Mouse (Mus musculus) brain, embryonic 14.5 days (tissue): ENCODE results near the gene Gm6904. TPM values are rescaled to one million over a fixed set of nuclear protein-coding genes. Genes with fewer than 3 reads are reported as not detected.

Experiments used
- DNase-seq: peaks from one replicate; pipeline ENCODE4 v3.0.0-alpha.2; 2011; ENCODE audit warnings: low read depth
- CTCF ChIP-seq: fragments of 200-500 bp; IDR thresholded peaks from 2 replicates; pipeline ENCODE4 v1.5.1; 2012; ENCODE audit warnings: inconsistent platforms, mild to moderate bottlenecking, moderate library complexity, borderline replicate concordance; ENCODE audit not compliant: insufficient read depth, insufficient read length; ENCODE audit errors: extremely low read depth
- POLR2A ChIP-seq: fragments of 200-500 bp; IDR thresholded peaks from 2 replicates; pipeline ENCODE4 v1.6.1; 2012; ENCODE audit warnings: mild to moderate bottlenecking, inconsistent platforms, borderline replicate concordance; ENCODE audit not compliant: poor library complexity, insufficient read depth, insufficient read length, severe bottlenecking; ENCODE audit errors: extremely low read depth
- polyA plus RNA-seq: library from polyadenylated mRNA; depleted of rRNA; stranded (reverse); fragments of >200 nt; gene quantifications from 2 replicates; pipeline ENCODE4 v1.2.3, GENCODE M21; 2012; rRNA removed

Gene Gm6904
- polyA plus RNA-seq, 1 experiment = not detected

DNA sequence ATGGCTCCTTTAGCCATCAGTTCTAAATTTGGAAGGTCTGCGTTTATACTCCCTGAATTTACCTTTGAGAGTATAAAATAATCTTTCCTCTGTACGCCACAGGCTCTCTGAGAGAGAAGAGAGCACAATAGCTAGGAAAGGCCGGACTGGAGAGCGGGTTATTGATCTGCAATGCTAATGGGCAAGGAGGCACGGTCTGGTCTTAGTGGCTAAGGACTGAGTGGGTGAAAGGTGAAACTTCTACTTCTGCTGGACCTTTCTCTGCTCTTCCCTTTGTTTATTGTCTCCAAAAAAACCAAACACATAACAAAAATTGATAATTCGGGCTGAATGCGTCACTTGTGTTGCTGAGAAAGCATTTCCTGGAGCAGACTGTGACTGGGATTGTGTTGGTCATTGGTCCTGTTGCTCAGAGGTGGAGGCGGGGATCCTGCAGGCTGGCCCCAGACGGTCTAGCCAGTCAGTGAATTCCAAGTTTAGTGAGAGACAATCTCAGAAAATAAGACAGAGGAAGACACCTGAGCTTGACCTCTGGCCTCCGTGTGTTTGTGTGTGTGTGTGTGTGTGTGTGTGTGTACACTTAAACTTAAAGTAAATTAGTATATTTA, 53.9 kb downstream of the Gm6904 start:
- DNase-seq = no peak
- no peak for TF ChIP-seq POLR2A
- TF ChIP-seq CTCF = no peak

DNA sequence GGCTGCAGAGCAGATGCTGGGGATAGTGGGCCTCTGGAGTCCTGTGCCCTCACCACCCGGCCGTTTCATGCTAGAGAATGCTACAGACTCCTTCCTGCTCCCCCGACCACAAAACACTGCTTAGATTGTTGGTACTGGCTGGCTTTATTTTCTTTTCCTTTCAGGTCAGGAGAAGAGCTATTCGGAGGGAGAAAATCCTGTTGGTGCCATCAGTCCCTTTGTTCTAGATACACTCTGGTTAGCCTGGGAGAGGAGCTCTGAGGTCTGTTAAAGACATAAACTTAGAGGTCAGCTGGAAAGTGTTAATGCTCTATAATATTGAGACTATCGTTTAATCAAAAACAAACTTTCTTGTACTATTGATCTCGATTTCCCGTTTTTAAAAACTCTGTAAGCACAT, 54.6 kb downstream of the Gm6904 start:
- peak; percentile 28 for DNase-seq
- TF ChIP-seq CTCF = no peak
- no peak for TF ChIP-seq POLR2A

DNA sequence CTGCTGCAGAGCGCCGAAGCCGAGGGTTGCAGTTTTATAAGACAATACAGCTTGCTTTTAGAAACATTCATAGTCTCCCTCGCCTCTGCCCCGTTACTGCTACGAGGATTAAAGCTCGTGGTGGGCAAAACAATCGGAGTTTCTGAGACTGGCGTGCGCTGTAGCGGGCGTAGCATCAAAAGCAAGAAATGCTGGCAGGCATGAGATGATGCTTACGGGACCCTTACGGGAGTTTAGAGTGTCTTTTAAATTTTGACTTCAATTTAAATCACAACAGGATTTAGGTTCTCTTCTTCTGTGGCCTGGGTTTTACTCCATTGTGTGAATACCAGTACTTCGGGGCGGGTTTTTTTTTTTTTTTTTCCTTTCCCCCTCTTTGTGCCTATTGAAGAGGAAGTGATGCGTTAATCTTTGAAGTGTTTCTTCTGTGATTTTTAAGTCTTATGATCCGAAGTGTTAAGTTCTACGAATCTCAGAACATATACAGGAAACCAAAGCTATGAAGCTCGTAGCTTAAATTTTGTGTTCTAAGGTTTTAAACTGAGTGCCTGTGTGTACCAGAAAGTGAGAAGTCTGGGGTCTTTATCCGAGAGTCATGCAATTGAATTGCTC, 58.3 kb downstream of the Gm6904 start:
- no peak for TF ChIP-seq CTCF
- TF ChIP-seq POLR2A = no peak
- DNase-seq = no peak

DNA sequence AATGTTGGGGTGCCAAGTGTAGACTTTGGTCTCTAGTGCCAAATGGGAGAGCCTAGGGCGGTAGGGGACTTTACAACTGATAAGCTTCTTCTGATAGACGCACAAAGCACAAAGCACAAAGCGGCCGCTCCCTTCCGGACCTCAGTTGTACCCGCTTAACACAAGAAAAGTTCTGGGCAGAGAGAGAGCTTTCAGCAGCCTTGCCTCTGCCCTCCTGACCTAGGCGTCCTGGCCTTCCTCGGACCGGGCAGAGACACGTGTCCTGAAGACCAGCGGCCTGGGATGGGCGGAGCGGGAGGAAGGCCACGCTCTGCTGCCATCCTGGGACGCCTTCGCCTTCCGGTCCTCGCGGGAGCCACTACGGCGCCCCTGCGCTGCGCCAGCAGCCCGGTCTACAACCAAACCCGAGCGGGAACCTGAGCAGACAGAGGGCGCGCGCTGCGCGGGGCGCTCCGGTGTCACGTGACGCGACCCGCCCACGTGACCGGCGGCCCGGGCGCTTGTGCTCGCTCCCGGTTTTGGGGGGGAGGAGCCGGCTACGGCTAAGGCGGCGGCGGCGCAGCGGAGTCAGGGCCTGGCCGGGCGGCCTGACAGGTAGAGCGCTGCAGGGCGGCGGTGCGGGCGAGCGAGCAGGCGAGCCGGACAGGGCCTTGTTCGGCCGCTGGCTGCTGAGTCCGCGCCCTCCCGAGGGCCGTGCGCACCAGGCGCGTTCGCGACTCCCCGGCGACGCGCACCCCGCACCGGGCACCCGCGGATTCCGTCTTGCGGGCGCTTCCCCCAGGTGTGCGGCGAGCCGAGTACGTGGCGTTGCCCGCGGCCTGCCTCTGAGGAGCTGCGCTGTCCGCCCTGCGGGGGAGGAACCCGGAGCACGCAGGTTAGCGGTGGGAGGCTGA, 59.1 kb downstream of the Gm6904 start, which contains the start of gene Rcbtb1:
TSS of gene Rcbtb1 (plus strand) at position 499 of the 893 bp plus-strand sequence.
- TF ChIP-seq POLR2A (peak; percentile 82), CTCF (peak; percentile 23; the same call in 1 of the 2 replicates)
- peak; percentile 97 for DNase-seq

Other genes with a start within 250 kb of the Gm6904 start
- gene 1700129C05Rik, start 117.3 kb downstream of the Gm6904 start, polyA plus RNA-seq = not detected in 2 replicates
- gene Gm5142, start 81.5 kb downstream of the Gm6904 start, polyA plus RNA-seq = not detected in 2 replicates
- 57.1 and 57.7 TPM in 2 replicates for gene Rcbtb1, start 59.0 kb downstream of the Gm6904 start, polyA plus RNA-seq
- gene Phf11a, start 37.3 kb upstream of the Gm6904 start, polyA plus RNA-seq = not detected in 2 replicates
- gene Phf11b, start 81.1 kb upstream of the Gm6904 start, polyA plus RNA-seq = 0.05 and 0.08 TPM in 2 replicates
- 0.29 and 0.32 TPM in 2 replicates for gene Phf11d, start 105.3 kb upstream of the Gm6904 start, polyA plus RNA-seq
- 0.92 and 1.1 TPM in 2 replicates for gene Phf11c, start 135.2 kb upstream of the Gm6904 start, polyA plus RNA-seq
- 5.1 and 5.4 TPM in 2 replicates for gene Setdb2, start 180.7 kb upstream of the Gm6904 start, polyA plus RNA-seq
- 7.8 and 12.4 TPM in 2 replicates for gene Cab39l, start 180.8 kb upstream of the Gm6904 start, polyA plus RNA-seq